Mouse (Mus musculus): ENCODE measurements at regions not wholly inside any gene's neighbourhood (a gene's known extent, or its start where the extent isn't known, plus 50 kb on each side); places are given as distances from the start of the nearest gene placed in this dataset.

DNA sequence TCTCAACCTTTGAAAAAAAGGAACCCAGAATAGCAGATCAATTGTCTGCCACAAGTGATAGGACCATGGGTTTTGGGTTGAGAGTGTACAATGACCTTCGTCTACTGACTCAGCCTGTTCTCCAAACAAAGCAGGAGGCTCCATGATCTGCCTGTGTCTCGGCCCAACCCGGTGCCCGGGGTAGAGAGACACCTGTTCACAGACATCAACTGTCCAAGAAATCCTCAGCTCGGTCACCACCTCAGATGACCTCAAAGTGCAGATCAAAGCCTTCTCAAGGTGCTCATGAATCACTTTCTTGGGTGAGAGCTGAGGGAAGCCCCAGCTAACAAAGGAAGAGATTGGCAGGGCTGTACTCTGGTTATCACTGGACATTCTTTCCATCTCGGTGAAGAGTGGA is 108.1 kb upstream of the Ctnnb1 start:
- no peak for DNase-seq

DNA sequence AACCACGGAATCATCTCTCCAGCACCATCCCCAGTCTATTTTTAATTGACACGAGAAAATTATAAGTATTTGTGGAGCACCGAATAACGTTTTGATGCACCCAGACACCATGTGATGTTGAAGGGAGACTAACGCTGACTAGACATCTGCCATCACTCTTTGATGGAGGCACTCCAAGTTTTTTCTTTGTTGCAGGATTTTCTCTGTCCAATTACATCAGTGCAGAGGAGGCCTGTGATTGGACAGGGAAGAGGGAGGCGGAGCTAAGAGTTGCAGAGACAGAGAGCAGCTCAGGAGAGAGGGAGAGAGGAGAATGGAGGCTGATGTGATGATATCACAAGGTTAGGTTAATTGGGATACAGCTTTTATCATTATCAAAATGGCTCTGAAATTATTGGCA is 105.6 kb upstream of the Ctnnb1 start:
- no peak for DNase-seq

DNA sequence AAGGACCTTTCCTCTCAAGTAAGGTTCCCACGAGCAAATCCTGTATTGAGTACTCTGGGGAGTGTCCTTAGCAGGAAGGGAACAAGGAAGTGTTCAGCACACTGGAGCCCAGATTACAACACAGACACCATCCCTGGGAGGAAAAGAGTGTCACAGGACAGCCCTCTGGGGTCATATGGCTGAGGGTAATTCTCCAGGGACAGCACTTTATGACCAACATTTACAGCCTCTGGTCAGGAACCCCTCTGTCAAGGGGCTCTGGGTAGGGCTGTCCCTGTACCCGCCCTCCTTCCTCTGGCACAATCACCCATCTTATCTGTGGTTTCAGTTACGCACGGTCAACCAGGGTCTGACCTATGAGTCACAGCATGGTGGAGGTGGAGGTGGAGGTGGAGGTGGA is 102.8 kb upstream of the Ctnnb1 start:
- no peak for DNase-seq

DNA sequence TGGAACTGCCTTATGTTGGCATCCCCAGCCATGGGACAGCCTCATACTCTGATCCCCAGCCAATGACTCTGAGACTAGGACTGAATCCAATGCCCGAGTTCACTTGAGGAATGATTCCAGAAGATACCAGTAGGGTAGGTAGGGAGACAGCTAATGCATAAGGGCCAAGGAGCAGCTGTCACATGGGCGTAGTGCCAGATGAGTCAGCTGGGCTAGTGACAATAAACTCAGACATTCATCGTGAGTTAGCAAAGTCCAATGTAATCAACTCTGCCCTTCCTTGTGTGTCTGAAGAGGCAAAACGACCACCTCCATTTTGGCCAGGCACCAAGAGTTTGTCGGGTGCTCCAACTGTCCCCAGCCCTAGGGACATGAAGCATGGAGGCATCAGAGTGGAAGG is 98.5 kb upstream of the Ctnnb1 start:
- DNase-seq: peak; percentile 97

DNA sequence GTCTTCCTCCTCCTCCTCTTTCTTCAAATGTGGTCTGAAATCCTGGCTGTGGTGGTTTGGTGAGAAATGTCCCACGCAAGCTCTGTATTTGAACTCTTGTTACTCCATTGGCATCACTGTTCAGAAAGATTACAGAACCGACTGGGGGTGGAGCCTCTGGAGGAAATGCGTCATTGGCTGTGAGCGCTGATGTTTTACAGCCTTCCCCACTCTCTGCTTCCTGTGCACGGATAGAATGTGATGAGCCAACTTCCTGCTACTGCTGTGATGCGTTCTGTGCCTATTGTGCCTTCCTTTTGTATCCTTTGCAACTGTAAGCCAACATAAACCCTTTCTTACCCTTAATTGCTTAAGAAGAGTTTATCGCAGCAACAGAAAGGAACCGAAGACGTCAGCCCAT is 94.8 kb upstream of the Ctnnb1 start:
- no peak for DNase-seq

DNA sequence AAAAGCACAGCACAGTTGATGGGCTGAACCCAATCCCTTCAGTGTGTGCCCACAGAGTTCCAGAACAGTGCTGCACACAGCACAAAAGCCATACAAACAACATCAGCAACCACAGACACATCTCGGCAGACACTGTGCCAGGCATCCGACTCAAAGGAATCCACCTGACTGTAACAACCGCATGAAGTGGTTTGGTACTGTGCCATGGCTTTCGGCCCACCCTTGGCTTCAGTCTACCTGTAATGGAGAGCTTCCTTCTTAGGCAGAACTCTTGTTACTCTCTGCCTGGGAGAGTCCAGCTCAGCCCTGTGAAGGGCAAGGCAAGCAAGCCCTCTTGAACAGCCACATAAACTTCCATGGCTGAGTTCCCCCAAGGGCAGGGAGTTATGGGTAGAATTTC is 93.4 kb upstream of the Ctnnb1 start:
- DNase-seq: no peak

DNA sequence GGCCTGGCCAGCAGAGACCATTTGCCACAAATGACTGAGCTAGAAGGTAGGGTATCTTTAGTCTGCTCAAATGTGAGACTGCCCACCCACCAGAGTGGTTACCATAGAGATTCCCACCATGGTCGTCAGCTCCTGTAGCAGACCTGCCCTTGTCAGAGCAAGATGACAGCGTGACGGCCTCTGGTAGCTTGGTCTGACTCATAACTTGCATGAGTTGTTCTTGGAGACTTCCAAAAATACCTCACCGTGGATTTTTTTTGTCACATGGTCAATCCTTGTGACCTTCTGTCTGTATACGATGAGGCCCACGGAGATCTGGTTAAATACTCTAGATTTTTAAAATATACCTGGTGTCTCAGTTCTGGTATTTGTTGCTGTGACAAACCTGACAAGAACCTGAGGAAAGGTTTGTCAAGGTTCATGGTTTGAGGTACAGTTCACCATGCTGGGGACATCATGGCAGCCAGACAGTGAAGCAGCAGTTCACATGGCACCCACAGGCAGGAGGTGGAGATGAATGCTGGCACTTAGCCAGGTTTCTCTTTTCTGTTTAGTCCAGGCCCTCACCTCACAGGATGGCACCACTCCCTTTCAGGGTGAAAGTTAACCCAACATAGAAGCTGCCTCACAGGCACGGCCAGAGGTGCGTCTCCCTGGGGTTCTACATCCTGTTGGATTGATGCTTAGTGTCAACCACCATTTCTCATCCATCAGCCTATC is 91.4 kb upstream of the Ctnnb1 start:
- no peak for DNase-seq

DNA sequence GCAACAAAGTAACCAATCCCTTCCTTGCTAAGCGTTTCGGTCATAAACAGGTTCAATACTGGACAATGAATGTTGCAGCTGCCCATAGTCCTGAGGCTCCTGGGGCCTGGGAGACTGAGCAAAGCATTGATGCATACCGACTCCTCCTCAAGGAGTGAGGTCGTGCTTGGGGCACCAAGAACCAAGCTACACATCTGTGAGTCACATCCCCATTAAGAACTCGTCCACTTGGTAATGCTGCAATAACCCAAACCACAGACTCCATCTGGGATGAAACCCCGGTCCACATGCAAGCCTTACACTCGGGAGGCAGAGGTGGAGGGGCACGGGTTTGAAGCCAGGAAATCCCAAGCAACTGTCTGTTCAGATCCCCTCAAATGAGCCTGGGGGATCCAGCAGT is 85.3 kb upstream of the Ctnnb1 start:
- DNase-seq: no peak

DNA sequence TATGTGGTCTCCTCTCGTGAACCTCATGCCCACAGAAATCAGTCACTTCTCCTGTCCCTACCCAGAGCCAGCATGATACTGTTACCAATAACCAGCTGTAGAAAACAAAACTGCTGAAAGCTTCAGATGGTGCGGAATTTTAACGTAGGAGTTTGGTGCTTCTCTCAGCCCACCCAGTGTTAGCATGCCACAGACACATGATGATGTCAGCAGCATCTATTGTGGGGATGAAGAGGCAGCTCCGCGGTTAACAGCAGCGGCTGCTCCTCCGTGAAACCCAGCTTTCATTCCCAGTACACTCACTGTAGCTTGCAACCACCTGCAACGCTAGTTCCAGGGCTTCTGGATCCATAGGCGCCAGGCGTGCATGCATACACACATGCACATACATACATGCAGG is 83.5 kb upstream of the Ctnnb1 start:
- no peak for DNase-seq

DNA sequence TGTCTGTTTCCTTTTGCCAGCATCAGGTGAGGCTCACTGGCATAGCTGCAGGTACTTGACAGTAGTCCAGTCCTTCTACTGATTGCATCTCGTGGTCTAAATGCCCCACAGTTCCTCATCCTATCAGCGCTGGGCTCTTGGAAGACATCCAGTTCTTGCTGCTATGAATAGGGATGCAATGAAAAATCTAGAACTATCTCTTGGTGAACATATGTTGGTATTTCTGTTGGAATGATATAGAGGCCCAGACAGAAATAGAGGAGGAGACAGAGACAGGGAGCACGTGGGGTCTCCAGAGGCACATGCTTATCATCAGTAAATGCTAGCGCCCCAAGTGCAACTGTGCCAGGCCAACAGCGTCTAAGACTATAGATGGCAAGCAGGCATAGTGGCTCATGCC is 81.4 kb upstream of the Ctnnb1 start:
- DNase-seq: no peak

DNA sequence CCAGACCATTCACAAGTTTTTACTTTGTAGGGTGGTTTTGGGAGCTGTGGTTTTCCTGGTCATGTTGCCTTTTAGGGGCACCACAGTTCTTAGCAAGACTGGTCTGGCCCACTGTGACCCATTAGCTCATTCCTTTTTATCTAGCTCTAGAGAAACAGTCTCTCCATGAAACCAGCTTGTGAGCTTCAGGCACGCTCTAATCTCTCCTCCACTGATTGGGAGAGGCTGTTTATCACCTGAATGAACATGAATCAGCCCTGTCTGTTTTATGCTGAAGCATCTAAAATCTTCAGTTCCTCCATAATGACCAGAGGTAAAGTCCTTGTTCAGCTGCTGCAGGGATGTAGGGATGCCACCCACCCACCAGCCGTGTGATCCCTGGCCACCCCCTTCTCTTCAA is 80.1 kb upstream of the Ctnnb1 start:
- DNase-seq: no peak

DNA sequence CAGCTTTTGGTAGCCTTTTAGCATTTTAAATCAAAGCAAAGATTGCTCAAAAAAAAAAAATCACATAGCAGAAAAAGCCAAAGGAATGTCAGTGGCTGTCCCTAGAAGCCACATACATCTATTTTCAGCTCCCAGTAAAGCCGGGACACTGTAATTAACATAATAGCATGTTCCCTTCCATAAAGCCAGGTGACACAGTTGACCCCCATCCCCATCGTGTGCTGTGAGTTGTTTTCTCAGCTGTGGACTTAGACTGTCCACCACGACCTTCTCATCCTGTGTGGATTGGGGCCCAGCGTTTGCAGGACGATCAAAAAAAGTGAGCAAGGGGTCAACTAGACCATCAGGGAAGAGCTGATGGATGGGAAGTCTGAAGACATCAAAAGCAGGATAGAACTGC is 78.9 kb upstream of the Ctnnb1 start:
- no peak for DNase-seq

DNA sequence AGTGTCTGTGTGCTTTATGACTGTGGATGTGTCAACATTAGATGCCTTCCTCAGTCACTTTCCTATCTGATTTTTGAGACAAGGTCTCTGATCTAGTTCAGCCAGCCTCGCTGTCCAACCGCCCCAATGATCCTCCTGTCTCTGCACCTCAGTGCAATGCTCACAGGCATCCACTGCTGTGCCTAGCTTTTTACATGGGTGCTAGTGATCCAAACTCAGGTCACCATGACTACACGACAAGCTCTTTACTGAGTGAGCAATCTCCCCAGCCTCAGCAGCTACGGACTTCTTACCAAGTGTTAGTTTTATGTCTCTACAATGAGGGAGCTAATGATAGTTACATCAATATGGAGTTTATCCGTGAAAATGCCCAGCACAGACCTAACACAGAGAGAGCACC is 77.1 kb upstream of the Ctnnb1 start:
- DNase-seq: no peak

DNA sequence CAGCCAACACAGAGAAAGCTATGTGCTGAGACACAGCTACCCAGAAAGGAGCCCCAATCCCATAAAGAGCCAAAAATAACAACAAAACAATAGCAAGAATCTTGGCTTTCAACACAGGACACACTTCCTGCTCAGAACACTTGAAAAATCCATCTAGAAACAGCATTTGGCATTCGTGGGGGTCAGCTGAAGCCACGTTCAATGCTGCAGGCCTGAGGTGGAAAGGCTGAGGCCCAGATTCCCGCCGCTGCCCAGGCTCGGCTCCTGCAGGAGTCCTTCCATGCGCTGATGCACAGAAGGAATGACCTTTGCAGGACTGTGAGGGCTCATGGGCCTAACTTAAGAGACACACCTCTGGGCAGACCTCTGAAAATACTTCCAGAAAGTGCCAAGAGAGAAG is 76.4 kb upstream of the Ctnnb1 start:
- peak; percentile 98 for DNase-seq

DNA sequence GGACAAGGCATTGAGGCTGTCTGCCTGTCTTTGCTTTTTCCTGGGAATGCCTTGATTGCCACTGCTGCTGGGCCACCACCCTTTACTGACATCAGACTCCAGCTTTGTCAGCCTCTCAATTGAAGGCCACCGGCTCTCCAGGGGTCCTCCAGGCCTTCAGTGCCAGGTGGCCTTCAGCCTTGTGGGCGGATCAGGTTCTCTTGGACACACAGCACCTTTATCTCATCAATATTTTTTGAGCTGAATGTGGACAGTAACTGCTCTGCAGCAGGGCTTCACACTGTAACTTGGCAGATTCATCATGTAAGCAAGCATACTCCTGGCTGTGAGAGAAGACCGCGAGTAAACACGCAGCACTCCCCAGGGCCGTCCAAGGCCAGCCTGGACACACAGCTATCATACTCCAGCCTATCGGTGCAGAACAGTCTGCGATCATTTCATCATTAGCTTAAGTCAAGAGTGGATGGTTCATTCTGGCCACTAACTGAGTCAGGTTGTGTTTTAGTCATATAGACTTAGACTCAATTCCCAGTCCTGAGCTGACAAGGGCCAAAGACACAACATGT is 75.9 kb upstream of the Ctnnb1 start:
- peak; percentile 94 for DNase-seq

DNA sequence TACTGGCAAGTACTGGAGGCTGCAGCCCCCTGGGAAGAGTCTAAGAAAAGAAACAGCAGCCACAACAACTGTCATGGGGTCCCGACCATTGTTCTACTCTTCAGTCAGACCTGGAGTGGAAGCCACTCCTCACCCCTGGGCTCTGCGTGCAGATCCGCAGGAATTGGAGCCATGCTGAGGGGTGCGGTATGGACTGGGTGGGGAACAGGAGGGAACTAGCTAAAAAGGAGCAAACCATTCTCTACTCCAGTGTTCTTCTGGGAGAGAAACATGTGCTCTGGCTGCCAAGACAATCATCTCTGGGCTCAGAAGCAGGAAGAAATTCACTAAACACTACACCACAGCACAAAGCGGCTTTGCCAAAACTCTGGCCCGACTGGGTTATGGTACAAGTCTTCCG is 74.7 kb upstream of the Ctnnb1 start:
- DNase-seq: peak; percentile 98

DNA sequence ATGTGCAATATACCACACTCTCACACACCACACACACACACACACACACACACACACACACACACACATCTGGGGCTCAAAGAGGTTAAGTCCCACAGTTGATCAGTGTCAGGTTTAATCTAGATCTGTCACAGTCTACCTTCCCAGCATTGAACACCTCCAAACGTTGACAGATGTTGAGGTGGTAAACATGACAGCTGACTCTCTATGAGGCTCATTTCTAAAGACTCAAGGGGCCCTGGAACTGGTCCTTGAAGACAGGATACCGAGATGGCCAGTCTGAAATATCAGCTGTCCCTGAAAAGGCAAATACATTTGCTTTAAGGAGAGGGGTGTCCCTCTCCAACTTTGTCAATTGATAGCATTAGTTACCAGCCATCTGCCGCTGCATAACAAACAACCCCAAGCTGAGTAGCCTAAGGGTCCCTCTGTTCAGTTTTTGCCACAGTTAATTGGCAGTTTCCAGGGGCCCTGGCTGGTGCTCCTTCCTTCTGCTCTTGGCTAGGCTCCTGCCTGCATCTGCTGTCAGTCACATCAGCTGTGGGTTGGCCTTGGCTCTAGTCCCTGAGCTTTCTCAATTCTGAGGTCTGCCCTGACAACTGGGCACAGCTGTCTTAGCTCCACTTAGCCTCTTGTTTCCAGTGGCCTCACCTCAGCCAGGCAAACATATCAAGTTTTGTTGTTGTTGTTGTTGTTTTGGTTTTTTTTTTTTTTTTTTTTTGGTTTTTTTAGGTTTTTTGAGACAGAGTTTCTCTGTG is 73.5 kb upstream of the Ctnnb1 start:
- DNase-seq: peak; percentile 96

DNA sequence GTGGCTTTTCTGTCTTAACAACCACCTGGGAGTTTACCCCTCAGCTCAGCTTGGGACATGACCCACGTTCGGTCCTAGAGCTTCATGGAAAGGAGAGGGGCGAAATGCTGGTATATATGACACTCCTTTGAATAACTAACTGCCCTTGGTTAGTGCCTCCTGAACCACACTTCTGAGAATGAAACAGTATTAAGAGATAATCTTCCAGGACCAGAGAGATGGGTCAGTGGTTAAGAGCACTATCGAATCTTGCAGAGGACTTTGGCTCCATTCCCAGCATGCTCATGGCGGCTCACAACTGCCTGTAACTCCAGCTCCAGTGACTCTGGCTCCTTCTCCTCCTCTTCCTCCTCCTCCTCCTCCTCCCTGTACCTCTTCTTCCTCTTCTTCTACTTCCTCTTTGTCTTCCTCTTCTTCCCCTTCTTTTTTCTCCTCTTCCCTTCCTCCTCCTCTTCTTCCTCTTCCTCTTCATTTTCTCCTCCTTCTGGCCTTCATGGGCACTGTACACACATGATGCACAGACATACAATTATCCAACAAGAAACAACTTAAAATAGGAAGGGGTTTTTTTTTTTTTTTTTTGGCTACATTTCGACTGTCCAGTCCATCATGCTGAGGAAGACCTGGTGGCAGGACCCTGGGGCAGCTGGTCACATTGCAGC is 71.0 kb upstream of the Ctnnb1 start:
- DNase-seq: no peak

DNA sequence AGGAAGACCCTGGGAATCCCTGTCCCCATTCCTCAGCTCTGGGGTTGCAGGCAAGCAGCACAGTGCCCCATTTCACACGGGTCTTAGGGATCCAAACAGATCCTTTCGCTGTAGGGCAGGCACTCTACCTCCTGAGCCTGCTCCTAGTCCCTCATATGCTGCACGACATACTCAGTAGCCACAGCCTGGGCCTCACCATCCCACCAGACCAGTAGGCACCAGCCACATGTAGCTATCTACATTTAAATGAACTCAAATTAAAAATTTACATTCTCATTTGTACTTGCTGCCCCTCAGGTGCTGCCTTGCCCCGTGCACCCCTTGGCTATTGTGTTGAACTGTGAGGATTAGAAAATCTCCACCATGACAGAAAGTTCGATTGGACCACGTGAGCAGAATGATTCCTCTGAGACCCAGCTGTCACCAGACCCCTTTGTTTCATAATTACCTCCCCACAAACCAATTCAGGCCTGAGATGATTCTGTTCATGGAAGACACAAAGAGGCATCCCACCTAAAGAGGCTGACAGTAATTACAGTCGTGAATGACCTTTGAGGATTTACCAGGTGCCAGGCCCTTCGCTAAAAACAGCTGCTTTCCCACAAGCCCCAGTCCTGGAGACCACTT is 67.9 kb upstream of the Ctnnb1 start:
- no peak for DNase-seq

DNA sequence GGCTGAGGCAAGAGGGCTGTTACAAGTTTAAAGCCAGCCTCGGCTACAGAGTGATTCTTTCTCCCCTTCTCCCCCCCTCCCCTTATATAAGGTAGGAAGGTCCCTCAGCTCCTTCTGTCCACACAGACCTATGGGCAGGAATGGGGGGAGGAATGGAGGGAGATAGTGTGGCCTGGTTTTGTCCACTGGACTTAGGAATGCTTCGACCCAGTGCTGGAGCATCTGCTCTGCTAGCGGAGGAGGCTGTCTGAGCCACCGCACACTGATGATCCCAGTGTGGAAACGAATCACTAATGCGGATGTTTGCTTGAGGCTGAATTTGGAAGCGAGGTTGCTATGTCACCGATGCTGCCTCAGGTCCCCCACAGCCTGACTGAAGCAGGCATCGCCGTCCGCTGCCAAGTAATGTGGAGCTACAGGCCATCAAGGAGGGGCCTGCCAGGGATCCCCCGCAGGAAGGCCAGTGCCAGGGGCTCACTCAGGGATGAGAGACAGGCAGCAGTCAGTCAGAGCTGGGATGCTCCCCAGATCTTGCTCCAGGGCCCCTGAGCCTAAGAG is 67.1 kb upstream of the Ctnnb1 start:
- no peak for DNase-seq

DNA sequence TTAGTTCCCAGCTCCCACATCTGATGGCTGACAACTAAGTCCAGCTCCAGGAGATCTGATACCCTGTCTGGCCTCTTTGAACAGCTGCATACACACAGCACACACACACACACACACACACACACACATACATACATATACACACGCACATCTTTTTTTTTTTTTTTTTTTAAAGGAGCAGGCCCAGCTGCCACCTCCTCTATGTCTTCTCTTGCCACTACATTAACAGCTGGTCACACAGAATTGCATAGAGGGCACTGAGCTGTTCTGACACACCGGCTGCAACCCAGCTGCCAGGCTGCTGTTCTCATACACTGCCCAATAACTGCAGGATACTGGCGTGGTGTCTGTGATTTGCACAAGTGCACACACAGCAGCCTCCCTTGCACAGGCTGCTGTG is 64.6 kb upstream of the Ctnnb1 start:
- no peak for DNase-seq

DNA sequence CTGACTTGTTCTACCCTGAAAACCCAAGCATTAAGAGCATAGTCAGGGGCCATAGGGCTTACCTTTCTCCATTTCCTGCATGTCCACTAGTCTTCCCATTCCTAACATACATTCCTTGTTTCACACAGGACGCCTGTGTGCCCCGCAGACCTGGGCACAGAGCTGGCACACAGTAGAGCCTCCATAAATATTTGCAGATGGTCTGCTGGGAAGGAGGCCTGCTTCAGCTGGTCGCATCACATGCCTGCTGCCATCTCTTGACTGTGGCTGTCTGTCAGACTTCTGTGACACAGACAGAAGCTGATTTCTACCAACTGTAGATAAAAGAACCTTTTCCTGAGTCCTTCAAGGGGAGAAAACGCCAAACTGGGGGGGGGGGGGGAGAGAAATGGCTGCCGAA is 62.8 kb upstream of the Ctnnb1 start:
- no peak for DNase-seq

DNA sequence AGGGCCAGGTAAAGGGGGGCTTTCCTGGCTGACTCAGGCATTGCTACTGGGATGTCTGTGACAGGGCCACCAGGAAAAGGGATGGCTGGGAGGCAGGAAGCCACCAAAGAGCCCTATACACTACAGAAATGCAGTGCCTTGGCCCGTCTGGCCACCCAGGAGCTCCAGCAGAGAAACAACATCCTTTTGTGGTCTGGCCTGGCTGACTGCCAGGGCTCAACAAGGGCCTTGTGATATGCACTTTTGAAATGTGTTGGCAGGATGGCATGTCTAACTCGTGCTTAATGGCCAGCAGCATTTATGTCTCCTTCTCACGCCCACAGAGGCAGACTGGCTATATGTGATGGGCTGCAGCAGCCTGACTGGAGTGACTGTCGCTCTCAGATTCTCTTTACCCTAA is 62.3 kb upstream of the Ctnnb1 start:
- DNase-seq: peak; percentile 95
